Mouse (Mus musculus) T-cell, adult 66 days (primary cell): ENCODE data around the gene Myh11. TPM values are rescaled to one million over a fixed set of nuclear protein-coding genes. Genes with fewer than 3 reads are reported as not detected.

ENCODE experiments used
- total RNA-seq, 2 experiments: library from RNA; stranded (reverse); gene quantifications; 3 replicates in 1 of 2; 4 replicates in 1 of 2; pipeline ENCODE4 v1.2.4; 2023

The Myh11 gene
- total RNA-seq: not detected

GRCm38 (mm10) chr16:14291223-14291622, at the start of gene Myh11:
Gene Myh11 (minus strand): TSS chr16:14291372.

GRCm38 (mm10) chr16:14316884-14317876, 26.0 kb upstream of the Myh11 start, which contains the start of gene Fopnl:
Gene Fopnl (minus strand): TSS chr16:14317405.

GRCm38 (mm10) chr16:14162988-14163416, 128.2 kb downstream of the Myh11 start, which contains the start of the genes Nde1 and Marf1:
Gene Nde1 (plus strand): TSS chr16:14163275.
Gene Marf1 (minus strand): TSS chr16:14163351.

Other genes with a start within 250 kb of the Myh11 start
- 10 to 100 TPM; 38.4 to 43.0 TPM for gene Nde1, start 128.1 kb downstream of the Myh11 start, total RNA-seq
- 10 to 100 TPM; 64.2 to 71.1 TPM for gene Marf1, start 128.0 kb downstream of the Myh11 start, total RNA-seq
- gene Fopnl, start 26.0 kb upstream of the Myh11 start, total RNA-seq: 10 to 100 TPM; 47.9 to 49.0 TPM
- gene Abcc1, start 70.2 kb upstream of the Myh11 start, total RNA-seq: 10 to 100 TPM; 58.5 to 60.9 TPM